Mouse (Mus musculus) lung, adult 2 months (tissue): ENCODE results near the gene 1700028J19Rik.

ENCODE experiments used
- CTCF ChIP-seq: fragments of 200-500 bp; IDR thresholded peaks from 2 replicates; pipeline ENCODE4 v1.5.1; 2011; ENCODE audit warnings: mild to moderate bottlenecking, low read length, control low read depth; ENCODE audit not compliant: insufficient read depth
- POLR2A ChIP-seq: fragments of 200-500 bp; IDR thresholded peaks from 2 replicates; pipeline ENCODE4 v1.6.1; 2011; ENCODE audit warnings: low read depth, mild to moderate bottlenecking, control low read depth, low read length, borderline replicate concordance; ENCODE audit errors: extremely low read depth

DNA sequence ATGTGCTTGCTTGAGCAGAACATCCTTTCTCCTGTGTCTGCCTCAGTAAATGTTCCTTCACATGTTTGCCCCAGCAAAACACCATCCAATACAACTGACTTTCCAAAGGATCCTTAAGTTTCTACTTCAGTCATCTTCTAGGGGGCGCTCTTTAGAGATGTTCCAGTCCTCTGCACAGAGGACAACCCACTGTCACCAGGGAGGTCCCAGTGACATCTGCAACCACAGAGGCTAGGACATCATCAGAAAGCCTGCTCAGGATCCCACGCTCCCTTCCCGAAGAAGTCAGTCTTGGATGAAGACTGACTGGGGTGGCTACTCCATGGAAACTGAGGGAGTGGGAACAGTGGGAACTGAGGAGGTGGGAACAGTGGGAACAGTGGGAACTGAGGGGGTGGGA is 29.1 kb upstream of the 1700028J19Rik start:
- TF ChIP-seq CTCF (no peak), POLR2A (no peak)
